Mouse (Mus musculus) heart, embryonic 11.5 days (tissue): ENCODE measurements around the gene Bend6. TPM values are rescaled to one million over a fixed set of nuclear protein-coding genes. Genes with fewer than 3 reads are reported as not detected.

ENCODE experiments used
- ATAC-seq: fragments of 200-750 bp; cut with Nextera tagmentation; replicated peaks from 2 replicates; pipeline ENCODE4 v1.8.0; 2017; ENCODE audit warnings: moderate library complexity; ENCODE audit not compliant: insufficient number of reproducible peaks, low FRiP score, low TSS enrichment
- H3K27ac ChIP-seq: fragments of 300-500 bp; sonication (generic); 2 replicates; pipeline ENCODE4 v1.5.1; 2014; ENCODE audit warnings: mild to moderate bottlenecking, low read depth, low read length
- H3K27me3 ChIP-seq: fragments of 300-500 bp; sonication (generic); 2 replicates; pipeline ENCODE4 v1.6.1; 2014; ENCODE audit warnings: mild to moderate bottlenecking, low read length, mixed read lengths; ENCODE audit not compliant: control insufficient read depth, insufficient read depth
- H3K36me3 ChIP-seq: fragments of 300-500 bp; sonication (generic); 2 replicates; pipeline ENCODE4 v1.6.1; 2014; ENCODE audit warnings: mild to moderate bottlenecking, low read length, moderate library complexity, mixed read lengths; ENCODE audit not compliant: control insufficient read depth, insufficient read depth
- H3K4me1 ChIP-seq: fragments of 300-500 bp; sonication (generic); 2 replicates; pipeline ENCODE4 v1.6.1; 2014; ENCODE audit warnings: low read length; ENCODE audit not compliant: control insufficient read depth, insufficient read depth
- H3K4me2 ChIP-seq: fragments of 300-500 bp; sonication (generic); 2 replicates; pipeline ENCODE4 v1.6.1; 2014; ENCODE audit warnings: mild to moderate bottlenecking, moderate library complexity
- H3K4me3 ChIP-seq: fragments of 300-500 bp; sonication (generic); 2 replicates; pipeline ENCODE4 v1.5.1; 2014; ENCODE audit warnings: low read depth, low read length
- H3K9ac ChIP-seq: fragments of 300-500 bp; sonication (generic); 2 replicates; pipeline ENCODE4 v1.6.1; 2014; ENCODE audit warnings: mild to moderate bottlenecking, low read depth, low read length, moderate library complexity
- H3K9me3 ChIP-seq: fragments of 300-500 bp; sonication (generic); replicated peaks from 2 replicates; pipeline ENCODE4 v1.6.1; 2016; ENCODE audit warnings: low read length; ENCODE audit not compliant: control insufficient read depth
- WGBS: fragments of 180-500 bp; shearing (Covaris S2); extraction: QIAGEN DNeasy Blood & Tissue Kit; methylation state at CpG from one replicate; pipeline ENCODE4 v1.1.7; 2014; ENCODE audit not compliant: insufficient replicate concordance; 5-methylcytosine and 5-hydroxymethylcytosine counted together
- polyA plus RNA-seq: library from polyadenylated mRNA; unstranded; fragments of >200 nt; fragmentation: Nextera tagmentation; extraction: Ambion mirVana; gene quantifications from 2 replicates; pipeline ENCODE4 v1.2.1, GENCODE M21; 2014

Gene Bend6
- polyA plus RNA-seq, 1 experiment from 2014 or later, result 4.5 TPM

GRCm38 (mm10) chr1:33922975-33923374 is 15.4 kb upstream of the Bend6 start:
- Histone ChIP-seq H3K27me3 (no peaks in the 10 kb centered on the region), H3K4me2 (no peak overlapping the region), H3K9me3 (no peaks in the 10 kb centered on the region), H3K9ac (no peak overlapping the region), H3K4me3 (no peak overlapping the region), H3K4me1 (no peaks in the 10 kb centered on the region), H3K36me3 (no peaks in the 10 kb centered on the region), H3K27ac (no peak overlapping the region)
- 72% methylated on average over 7 of the region's 7 CpGs for WGBS
- no peak for ATAC-seq

- no peaks in the 10 kb centered on the region for H3K36me3 ChIP-seq
- WGBS, result 90% methylated on average over 5 of the region's 5 CpGs
- no peak overlapping the region for H3K9ac ChIP-seq
- H3K9me3 ChIP-seq, result no peaks in the 10 kb centered on the region
- no peak overlapping the region for H3K4me3 ChIP-seq
- no peak overlapping the region for H3K4me2 ChIP-seq
- H3K27me3 ChIP-seq, result no peaks in the 10 kb centered on the region
- H3K4me1 ChIP-seq, result no peaks in the 10 kb centered on the region
- no peak overlapping the region for H3K27ac ChIP-seq
- ATAC-seq, result no peak
These were observed 8.9 kb upstream of the Bend6 start for GRCm38 (mm10) chr1:33916554-33916953.

GRCm38 (mm10) chr1:33911589-33911988 is 4.0 kb upstream of the Bend6 start:
- peaks cover 3% of the 10 kb centered on the region; the same call in 1 of the 2 replicates for H3K4me1 ChIP-seq
- H3K4me2 ChIP-seq, result no peak overlapping the region
- H3K4me3 ChIP-seq, result no peak overlapping the region
- H3K27me3 ChIP-seq, result peaks cover 8% of the 10 kb centered on the region; the same call in 1 of the 2 replicates
- H3K27ac ChIP-seq, result no peak overlapping the region
- ATAC-seq, result no peak
- H3K9ac ChIP-seq, result no peak overlapping the region
- no peaks in the 10 kb centered on the region for H3K9me3 ChIP-seq
- H3K36me3 ChIP-seq, result no peaks in the 10 kb centered on the region
- 64% methylated on average over 8 of the region's 8 CpGs for WGBS

GRCm38 (mm10) chr1:33908191-33908962 is 761 bp upstream of the Bend6 start, which contains the start of gene Dst:
Gene Dst (plus strand): TSS chr1:33908225.
- Histone ChIP-seq H3K4me3 (peak within 1 kb of the TSS; percentile 64), H3K36me3 (no peaks in the 10 kb centered on the region), H3K27me3 (peaks cover 15% of the 10 kb centered on the region; the same call in 1 of the 2 replicates), H3K4me2 (peak within 1 kb of the TSS; percentile 93), H3K9ac (peak within 1 kb of the TSS; percentile 68), H3K4me1 (peaks cover 3% of the 10 kb centered on the region; the same call in 1 of the 2 replicates), H3K27ac (no peak within 1 kb of the TSS), H3K9me3 (no peaks in the 10 kb centered on the region)
- WGBS, result 4% methylated on average over 40 of the region's 44 CpGs
- no peak for ATAC-seq

GRCm38 (mm10) chr1:33906927-33907326 is 689 bp downstream of the Bend6 start:
- H3K9me3 ChIP-seq, result no peaks in the 10 kb centered on the region
- H3K4me2 ChIP-seq, result peak overlapping the region; percentile 93
- no peak overlapping the region for H3K27ac ChIP-seq
- no peaks in the 10 kb centered on the region for H3K36me3 ChIP-seq
- H3K4me3 ChIP-seq, result peak overlapping the region; percentile 64
- H3K9ac ChIP-seq, result peak overlapping the region; percentile 68
- WGBS, result under 1% methylated on average over 20 of the region's 20 CpGs
- H3K4me1 ChIP-seq, result peaks cover 3% of the 10 kb centered on the region; the same call in 1 of the 2 replicates
- peaks cover 15% of the 10 kb centered on the region; the same call in 1 of the 2 replicates for H3K27me3 ChIP-seq
- ATAC-seq, result peak; percentile 53; the same call in 1 of the 2 replicates

GRCm38 (mm10) chr1:33906216-33906615 is 1.4 kb downstream of the Bend6 start:
- no peak for ATAC-seq
- peak overlapping the region; percentile 5; the same call in 1 of the 2 replicates for H3K4me2 ChIP-seq
- no peak overlapping the region for H3K4me3 ChIP-seq
- no peaks in the 10 kb centered on the region for H3K36me3 ChIP-seq
- H3K9ac ChIP-seq, result no peak overlapping the region
- H3K4me1 ChIP-seq, result peaks cover 3% of the 10 kb centered on the region; the same call in 1 of the 2 replicates
- no peak overlapping the region for H3K27ac ChIP-seq
- 35% methylated on average over 10 of the region's 10 CpGs for WGBS
- H3K9me3 ChIP-seq, result no peaks in the 10 kb centered on the region
- H3K27me3 ChIP-seq, result peaks cover 15% of the 10 kb centered on the region; the same call in 1 of the 2 replicates

- no peak overlapping the region for H3K4me3 ChIP-seq
- no peak overlapping the region for H3K27ac ChIP-seq
- no peaks in the 10 kb centered on the region for H3K9me3 ChIP-seq
- H3K27me3 ChIP-seq, result peaks cover 15% of the 10 kb centered on the region; the same call in 1 of the 2 replicates
- H3K4me1 ChIP-seq, result no peaks in the 10 kb centered on the region; the same call in 1 of the 2 replicates
- no peak for ATAC-seq
- H3K9ac ChIP-seq, result 0 out of 2 replicates have a peak overlapping the region, but pooled peaks have one; percentile 28
- 15% methylated on average over 9 of the region's 9 CpGs for WGBS
- H3K4me2 ChIP-seq, result peak overlapping the region; percentile 47
- H3K36me3 ChIP-seq, result no peaks in the 10 kb centered on the region
These were observed 4.0 kb downstream of the Bend6 start for GRCm38 (mm10) chr1:33903587-33903986.

- no peak overlapping the region for H3K4me3 ChIP-seq
- no peaks in the 10 kb centered on the region for H3K9me3 ChIP-seq
- ATAC-seq, result no peak
- H3K27me3 ChIP-seq, result no peaks in the 10 kb centered on the region
- H3K27ac ChIP-seq, result no peak overlapping the region
- H3K4me1 ChIP-seq, result peaks cover 4% of the 10 kb centered on the region
- 70% methylated on average over 8 of the region's 8 CpGs for WGBS
- H3K36me3 ChIP-seq, result no peaks in the 10 kb centered on the region
- no peak overlapping the region for H3K4me2 ChIP-seq
- H3K9ac ChIP-seq, result no peak overlapping the region
These were observed 7.4 kb downstream of the Bend6 start for GRCm38 (mm10) chr1:33900175-33900574.
